Mouse (Mus musculus) urinary bladder, postnatal 36 days (tissue): ENCODE measurements around the gene Smc3.

ENCODE experiments used
- DNase-seq, 2 experiments: peaks; one replicate each; pipeline ENCODE4 v3.0.0; 2022; ENCODE audit warnings: low spot score in 2 of 2, mixed read lengths in 1 of 2

Smc3 gene

GRCm38 (mm10) chr19:53599757-53600539 lies at the start of gene Smc3:
Gene Smc3 (plus strand): TSS chr19:53600398.
- DNase-seq, result peak; percentile 98 to 99

- no peak for DNase-seq
Observed at GRCm38 (mm10) chr19:53550972-53551371, 49.2 kb upstream of the Smc3 start.

GRCm38 (mm10) chr19:53552216-53552786 lies 47.9 kb upstream of the Smc3 start:
- no peak for DNase-seq

DNA sequence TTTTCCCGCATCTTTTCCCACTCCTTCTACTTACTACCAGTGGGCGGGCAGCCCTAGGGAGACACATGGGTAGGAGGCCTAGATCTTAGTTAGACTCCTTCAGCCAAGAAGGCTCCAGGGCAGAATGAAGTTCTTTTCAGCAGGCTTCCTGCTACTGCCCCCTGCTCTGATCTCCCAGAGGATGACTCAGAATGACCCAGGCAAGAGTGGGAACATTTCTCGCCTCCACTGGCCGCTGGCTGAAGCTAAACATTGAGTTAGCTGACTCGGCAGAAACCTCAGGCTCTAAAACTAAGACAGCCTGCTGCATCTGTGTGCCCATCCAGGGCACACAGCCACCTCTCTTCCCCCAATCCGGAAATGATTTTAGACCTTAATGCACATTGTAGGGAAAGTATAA lies 47.4 kb upstream of the Smc3 start:
- DNase-seq, result no peak

GRCm38 (mm10) chr19:53554402-53554801 lies 45.8 kb upstream of the Smc3 start:
- DNase-seq, result no peak

- DNase-seq, result no peak
Observed at GRCm38 (mm10) chr19:53554981-53555616, 45.1 kb upstream of the Smc3 start.

GRCm38 (mm10) chr19:53556841-53557240 lies 43.4 kb upstream of the Smc3 start:
- DNase-seq, result no peak

- DNase-seq, result no peak
Observed at GRCm38 (mm10) chr19:53557267-53557936, 42.8 kb upstream of the Smc3 start.

- no peak for DNase-seq
Observed at GRCm38 (mm10) chr19:53560436-53560835, 39.8 kb upstream of the Smc3 start.

DNA sequence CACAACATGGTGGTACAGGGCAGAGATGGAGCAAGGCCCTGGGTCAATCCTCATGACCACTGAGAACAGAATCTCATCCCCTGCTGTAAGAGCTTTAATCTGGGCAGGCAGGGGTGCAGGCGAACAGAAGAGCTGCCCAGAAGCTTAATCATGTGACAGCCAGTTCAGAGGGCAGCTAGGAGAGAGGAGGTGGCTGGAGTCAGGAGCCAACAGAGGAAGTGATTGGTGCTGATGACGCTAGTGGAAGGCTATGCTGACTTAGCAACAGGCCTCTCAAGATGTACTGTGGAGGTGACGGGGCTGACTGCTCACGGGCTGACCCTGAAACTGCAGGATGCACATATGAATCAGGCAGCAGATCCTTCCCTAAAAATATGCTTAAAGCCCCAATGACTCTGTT lies 36.0 kb upstream of the Smc3 start:
- no peak for DNase-seq

DNA sequence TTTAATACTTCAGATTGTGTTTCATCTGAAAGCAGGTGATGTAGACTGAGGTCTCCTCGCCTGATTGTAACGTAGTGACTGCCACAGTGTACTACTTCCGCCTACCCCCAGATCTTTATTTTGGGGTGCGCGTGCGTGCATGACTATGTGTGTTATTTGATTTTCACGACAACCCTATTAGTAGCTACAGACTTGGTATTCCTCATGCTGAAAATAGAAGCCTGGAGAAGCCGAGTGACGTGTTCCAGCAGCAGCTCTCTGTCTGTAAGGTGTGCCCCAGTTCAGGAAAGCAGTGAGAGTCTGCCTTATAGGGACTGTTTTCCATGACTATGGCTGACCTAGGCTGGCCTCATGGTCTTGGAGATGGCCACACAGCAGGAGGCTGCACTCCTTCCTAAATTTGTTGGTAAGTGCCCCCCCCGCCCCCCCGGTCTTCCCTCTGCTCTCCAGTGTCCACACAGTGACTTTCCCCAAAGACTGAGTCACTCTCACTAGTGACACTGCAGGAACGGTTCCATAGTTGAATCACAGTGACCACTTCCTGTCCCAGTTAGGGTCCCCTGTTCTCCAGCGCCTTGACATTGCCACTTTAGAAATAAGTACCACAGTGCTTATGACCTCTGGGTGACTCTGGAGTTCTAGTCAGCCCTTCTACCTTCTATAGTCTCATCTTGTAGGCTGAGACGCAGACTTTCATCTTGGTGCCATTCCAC lies 34.5 kb upstream of the Smc3 start:
- DNase-seq, result no peak

- DNase-seq, result no peak
Observed at GRCm38 (mm10) chr19:53567864-53568263, 32.3 kb upstream of the Smc3 start.

GRCm38 (mm10) chr19:53568553-53568952 lies 31.6 kb upstream of the Smc3 start:
- no peak for DNase-seq

GRCm38 (mm10) chr19:53571056-53571455 lies 29.1 kb upstream of the Smc3 start:
- no peak for DNase-seq

DNA sequence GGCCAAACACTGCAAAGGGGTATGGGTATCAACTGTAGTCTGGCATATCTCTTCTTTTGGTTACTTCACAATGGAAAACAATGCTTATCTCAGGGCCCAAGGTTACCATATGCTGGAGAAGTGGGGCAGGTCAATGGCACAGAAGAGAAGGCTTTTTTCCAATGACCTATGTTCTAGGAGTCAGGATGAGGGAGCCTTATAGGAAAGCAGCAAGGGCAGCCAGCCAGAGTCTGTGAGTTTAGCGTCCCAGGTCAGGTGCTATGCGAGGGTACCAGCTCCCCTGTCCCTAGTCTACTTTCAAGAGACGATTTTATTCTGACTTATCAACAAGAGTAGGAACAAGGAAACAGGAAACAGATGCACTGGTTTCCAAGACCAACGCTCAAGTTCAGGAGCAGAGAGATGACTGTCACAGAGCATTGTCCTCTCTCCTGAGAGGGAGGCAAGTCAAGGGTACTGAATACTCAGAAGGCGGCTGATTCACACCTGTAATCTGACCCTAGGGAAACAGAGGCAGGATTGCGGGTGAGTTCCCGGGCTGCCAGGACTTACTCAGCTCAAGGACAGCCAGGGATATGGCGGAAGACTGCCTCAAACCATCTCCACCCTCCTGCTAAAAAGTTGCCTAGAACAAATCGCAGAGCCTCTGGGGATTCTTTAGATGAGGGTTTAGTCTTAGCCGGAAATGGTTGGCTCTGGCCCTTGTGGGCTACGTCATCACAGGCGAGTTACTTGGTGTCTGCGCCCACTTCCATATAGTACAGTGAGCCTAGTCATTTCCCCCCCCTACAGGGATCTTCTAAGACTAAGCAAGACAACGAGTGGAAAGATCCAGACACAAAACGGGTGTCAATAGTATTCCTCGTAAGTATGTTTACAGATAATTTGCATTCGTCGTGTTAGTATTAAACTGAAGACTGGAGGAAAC lies 28.4 kb upstream of the Smc3 start:
- no peak for DNase-seq

DNA sequence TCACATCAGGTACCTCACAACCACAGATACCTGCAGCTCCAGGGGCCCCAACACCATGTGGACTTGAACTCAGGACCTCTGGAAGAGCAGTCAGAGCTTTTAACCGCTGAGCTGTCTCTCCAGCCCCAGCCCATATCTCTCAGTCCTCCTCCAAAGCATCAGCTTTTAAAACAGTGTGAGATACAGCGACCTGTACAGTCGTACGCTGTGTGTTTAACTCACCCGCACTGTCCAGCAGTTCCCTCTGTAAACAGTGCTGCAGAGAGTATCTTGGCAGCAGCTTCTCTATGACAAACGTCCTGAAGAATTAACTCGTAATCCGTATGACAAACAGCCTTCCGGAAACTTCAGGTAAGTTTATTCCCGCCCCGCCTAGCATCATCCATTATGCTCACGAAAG lies 27.6 kb upstream of the Smc3 start:
- DNase-seq, result no peak

- no peak for DNase-seq
Observed at GRCm38 (mm10) chr19:53573151-53573550, 27.0 kb upstream of the Smc3 start.

- no peak for DNase-seq
Observed at GRCm38 (mm10) chr19:53574131-53574530, 26.1 kb upstream of the Smc3 start.

- no peak for DNase-seq
Observed at GRCm38 (mm10) chr19:53574546-53574945, 25.7 kb upstream of the Smc3 start.

- no peak for DNase-seq
Observed at GRCm38 (mm10) chr19:53575296-53576010, 24.7 kb upstream of the Smc3 start.
